Comparison of ENCODE assay signal across 8 mouse cellular contexts in genomic region chr14:76693351-76694317, GRCm38 (mm10).
A peak's percentile ranks its signal among the peaks of the same experiment; 100 is the strongest.
DNase-seq lines count a peak whose midpoint lies in the region; ATAC-seq lines count a peak whose summit lies in the region.

No protein-coding gene starts in this region.

- H3K4me2 ChIP-seq in kidney, embryonic 15.5 days: no peak overlapping the region
- no peak overlapping the region for H3K4me2 ChIP-seq in neural tube, embryonic 15.5 days

- 51% methylated on average over 15 of the region's 15 CpGs for WGBS in kidney, embryonic 15.5 days
- 69% methylated on average over 15 of the region's 15 CpGs for WGBS in neural tube, embryonic 15.5 days

- H3K27me3 ChIP-seq in kidney, embryonic 15.5 days: no peaks in the 10 kb centered on the region
- H3K27me3 ChIP-seq in neural tube, embryonic 15.5 days (replicated peaks): no peaks in the 10 kb centered on the region

- H3K36me3 ChIP-seq in kidney, embryonic 15.5 days: no peaks in the 10 kb centered on the region
- H3K36me3 ChIP-seq in neural tube, embryonic 15.5 days: no peaks in the 10 kb centered on the region

- no peak overlapping the region for H3K4me3 ChIP-seq in kidney, embryonic 15.5 days (replicated peaks)
- H3K4me3 ChIP-seq in neural tube, embryonic 15.5 days (replicated peaks): no peak overlapping the region

- H3K9ac ChIP-seq in kidney, embryonic 15.5 days: no peak overlapping the region
- no peak overlapping the region for H3K9ac ChIP-seq in neural tube, embryonic 15.5 days (replicated peaks)

- DNase-seq in lung, adult 18-20 months: peak; percentile 44 to 56
- no peak for DNase-seq in lung, postnatal 14 days
- peak; percentile 82 for DNase-seq in fibroblast of lung, adult 2 months (ENCODE audit: low read depth)
- no peak for DNase-seq in gastrocnemius, adult 18-20 months (ENCODE audit: low spot score)
- no peak for DNase-seq in cerebellum, adult 8-10 months
- no peak for DNase-seq in right cerebral cortex, postnatal 10 days (ENCODE audit: low spot score in 2 of 2)

- peaks cover 60% of the 10 kb centered on the region for H3K4me1 ChIP-seq in kidney, embryonic 15.5 days
- H3K4me1 ChIP-seq in neural tube, embryonic 15.5 days: peaks cover 14% of the 10 kb centered on the region

- no peaks in the 10 kb centered on the region for H3K9me3 ChIP-seq in kidney, embryonic 15.5 days (replicated peaks)
- H3K9me3 ChIP-seq in neural tube, embryonic 15.5 days (replicated peaks): no peaks in the 10 kb centered on the region

- peak overlapping the region; percentile 71 for H3K27ac ChIP-seq in kidney, embryonic 15.5 days
- H3K27ac ChIP-seq in neural tube, embryonic 15.5 days (replicated peaks): peak overlapping the region; percentile 24; the same call in 1 of the 2 replicates

- no peak for ATAC-seq in kidney, embryonic 15.5 days (replicated peaks; ENCODE audit: low FRiP score)
- ATAC-seq in neural tube, embryonic 15.5 days (ENCODE audit: low FRiP score): no peak

Comparison
In these comparisons a context has a peak if more than half of its experiments do, and no peak if none do; other contexts are left out.
1. DNase-seq: peak in lung, adult 18-20 months (2 of 2) and fibroblast of lung, adult 2 months (single experiment); none in lung, postnatal 14 days (single experiment), gastrocnemius, adult 18-20 months (single experiment), cerebellum, adult 8-10 months (single experiment) and right cerebral cortex, postnatal 10 days (0 of 2).